Mouse (Mus musculus): ENCODE measurements around the gene Unk. TPM values are rescaled to one million over a fixed set of nuclear protein-coding genes. Genes with fewer than 3 reads are reported as not detected.

Unk gene
- total and polyA plus RNA-seq, 3 experiments, result 21.7 to 42.3 TPM; not detected in 1

DNA sequence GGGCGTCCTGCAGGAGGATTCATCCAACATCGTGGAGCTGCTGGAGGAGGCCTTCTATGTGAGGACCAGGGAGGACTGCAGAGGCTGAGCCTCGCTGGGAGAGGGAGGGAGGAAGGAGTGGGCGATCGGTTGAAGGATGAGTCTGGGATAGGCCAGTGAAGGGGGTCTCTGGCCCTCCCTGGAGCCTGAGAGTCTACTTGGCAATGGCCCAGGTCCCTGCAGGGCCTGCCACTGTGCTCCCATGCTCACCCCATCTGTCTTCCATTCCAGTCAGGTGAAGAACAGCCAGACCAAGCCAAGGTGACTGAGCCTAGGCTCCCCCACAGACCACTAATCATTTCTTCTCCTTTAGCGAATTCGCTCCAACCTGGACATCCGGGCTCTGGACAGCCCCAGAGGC lies 46.8 kb upstream of the Unk start:
- Histone ChIP-seq H3K36me3 (ENCODE audit: control insufficient read depth in 1 of 2, insufficient read depth in 2 of 2, low read length in 2 of 2) (no peaks in the 10 kb centered on the region), H3K27ac (ENCODE audit: control insufficient read depth, low read depth, low read length) (no peak overlapping the region), H3K4me1 (ENCODE audit: control insufficient read depth in 1 of 2, insufficient read depth in 2 of 2, low read length in 2 of 2) (no peaks in the 10 kb centered on the region; a peak in 1 of 4 replicates), H3K27me3 (ENCODE audit: control insufficient read depth in 1 of 2, insufficient read depth in 2 of 2, low read length in 2 of 2) (no peaks in the 10 kb centered on the region; a peak in 1 of 4 replicates), H3K4me3 (ENCODE audit: control insufficient read depth in 1 of 2, insufficient read depth in 1 of 2, low read depth in 2 of 2, low read length in 2 of 2) (no peak overlapping the region), H3K79me2 (ENCODE audit: control insufficient read depth, insufficient read depth, low read length, poor library complexity) (no peaks in the 10 kb centered on the region), H3K9ac (ENCODE audit: control insufficient read depth, low read depth, low read length, poor library complexity, severe bottlenecking) (no peak overlapping the region), H3K9me3 (replicated peaks; ENCODE audit: insufficient read depth, low read length) (no peaks in the 10 kb centered on the region)
- TF ChIP-seq NRF1 (IDR thresholded peaks at IDR 0.05; ENCODE audit: insufficient read depth, low read depth, low read length, poor library complexity, severe bottlenecking) (no peak), TAL1 (IDR thresholded peaks at IDR 0.05; ENCODE audit: low read length) (no peak), ZKSCAN1 (IDR thresholded peaks at IDR 0.05; ENCODE audit: low read depth, low read length) (no peak), RAD21 (IDR thresholded peaks at IDR 0.05; ENCODE audit: low read depth, low read length) (no peak), USF2 (IDR thresholded peaks at IDR 0.05; ENCODE audit: borderline replicate concordance in 1 of 2, insufficient read depth in 1 of 2, low read depth in 1 of 2, low read length in 2 of 2) (no peak), MAZ (IDR thresholded peaks at IDR 0.05; ENCODE audit: low read depth, low read length) (no peak), SIN3A (IDR thresholded peaks at IDR 0.05; ENCODE audit: low read length) (no peak), TCF12 (IDR thresholded peaks at IDR 0.05; ENCODE audit: low read depth, low read length) (no peak), MYC (IDR thresholded peaks at IDR 0.05; ENCODE audit: low read depth, low read length) (no peak), POLR2AphosphoS2 (IDR thresholded peaks at IDR 0.05; ENCODE audit: low read length) (no peak)
- no peak for DNase-seq (ENCODE audit: low read depth, low spot score)

DNA sequence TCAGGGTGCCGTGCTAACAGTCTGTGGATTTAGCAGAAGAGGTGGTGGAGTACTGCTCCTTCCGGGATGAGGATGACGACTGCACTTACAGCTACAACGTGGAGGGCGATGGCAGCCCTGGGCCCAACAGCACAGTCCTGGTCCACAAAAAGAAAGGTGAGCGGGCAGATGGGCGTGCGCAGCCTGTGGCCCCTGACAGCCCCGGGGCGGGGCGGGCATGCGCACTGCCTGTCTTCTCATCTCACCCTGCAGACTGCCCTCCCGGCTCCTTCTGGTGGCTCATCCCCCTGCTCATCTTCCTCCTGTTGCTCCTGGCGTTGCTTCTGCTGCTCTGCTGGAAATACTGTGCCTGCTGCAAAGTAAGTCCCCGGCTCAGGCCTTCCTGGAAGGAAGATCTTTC lies 40.4 kb upstream of the Unk start:
- no peaks in the 10 kb centered on the region; a peak in 1 of 4 replicates for H3K4me1 ChIP-seq (ENCODE audit: control insufficient read depth in 1 of 2, insufficient read depth in 2 of 2, low read length in 2 of 2)
- no peaks in the 10 kb centered on the region for H3K36me3 ChIP-seq (ENCODE audit: control insufficient read depth in 1 of 2, insufficient read depth in 2 of 2, low read length in 2 of 2)
- H3K27me3 ChIP-seq (ENCODE audit: control insufficient read depth in 1 of 2, insufficient read depth in 2 of 2, low read length in 2 of 2), result no peaks in the 10 kb centered on the region; a peak in 1 of 4 replicates
- no peak overlapping the region for H3K9ac ChIP-seq (ENCODE audit: control insufficient read depth, low read depth, low read length, poor library complexity, severe bottlenecking)
- H3K4me3 ChIP-seq (ENCODE audit: control insufficient read depth in 1 of 2, insufficient read depth in 1 of 2, low read depth in 2 of 2, low read length in 2 of 2), result no peak overlapping the region
- no peak for TF ChIP-seq UBTF (IDR thresholded peaks at IDR 0.05; ENCODE audit: borderline replicate concordance, insufficient read depth, low read depth, low read length)
- TF ChIP-seq USF1 (IDR thresholded peaks at IDR 0.05; ENCODE audit: low read depth, low read length), result no peak
- TF ChIP-seq JUND (IDR thresholded peaks at IDR 0.05; ENCODE audit: low read depth, low read length), result no peak
- TF ChIP-seq HCFC1 (IDR thresholded peaks at IDR 0.05; ENCODE audit: low read depth, low read length), result no peak
- no peak for TF ChIP-seq SIN3A (IDR thresholded peaks at IDR 0.05; ENCODE audit: low read length)
- no peak for TF ChIP-seq NRF1 (IDR thresholded peaks at IDR 0.05; ENCODE audit: insufficient read depth, low read depth, low read length, poor library complexity, severe bottlenecking)
- TF ChIP-seq BHLHE40 (IDR thresholded peaks at IDR 0.05; ENCODE audit: borderline replicate concordance, low read depth, low read length), result no peak
- TF ChIP-seq E2F4 (IDR thresholded peaks at IDR 0.05; ENCODE audit: borderline replicate concordance, low read depth, low read length), result no peak
- TF ChIP-seq ETS1 (IDR thresholded peaks at IDR 0.05; ENCODE audit: low read depth, low read length), result no peak
- no peak for TF ChIP-seq MAFK (IDR thresholded peaks at IDR 0.05; ENCODE audit: borderline replicate concordance, low read depth, low read length)
- TF ChIP-seq CTCF (IDR thresholded peaks at IDR 0.05 in 2 of 3, conservative IDR thresholded peaks at IDR 0.05 in 1 of 3; ENCODE audit: control insufficient read depth in 1 of 3, insufficient read depth in 1 of 3, low read depth in 2 of 3, low read length in 3 of 3, poor library complexity in 1 of 3, severe bottlenecking in 1 of 3), result no peak
- TF ChIP-seq MXI1 (IDR thresholded peaks at IDR 0.05; ENCODE audit: low read depth, low read length), result no peak
- no peak for TF ChIP-seq RCOR1 (IDR thresholded peaks at IDR 0.05; ENCODE audit: low read depth, low read length)
- no peak for TF ChIP-seq MAZ (IDR thresholded peaks at IDR 0.05; ENCODE audit: low read depth, low read length)
- TF ChIP-seq ZNF384 (IDR thresholded peaks at IDR 0.05; ENCODE audit: low read depth, low read length), result no peak
- no peak for TF ChIP-seq SMC3 (IDR thresholded peaks at IDR 0.05; ENCODE audit: low read depth, low read length)
- TF ChIP-seq POLR2AphosphoS5 (IDR thresholded peaks at IDR 0.05; ENCODE audit: borderline replicate concordance, low read depth, low read length), result no peak
- TF ChIP-seq EP300 (IDR thresholded peaks at IDR 0.05; ENCODE audit: low read depth in 1 of 2, low read length in 2 of 2), result no peak
- no peak for TF ChIP-seq USF2 (IDR thresholded peaks at IDR 0.05; ENCODE audit: borderline replicate concordance in 1 of 2, insufficient read depth in 1 of 2, low read depth in 1 of 2, low read length in 2 of 2)
- DNase-seq (ENCODE audit: low read depth, low spot score), result no peak
- H3K27ac ChIP-seq (ENCODE audit: control insufficient read depth, low read depth, low read length), result no peak overlapping the region
- H3K9me3 ChIP-seq (replicated peaks; ENCODE audit: insufficient read depth, low read length), result no peaks in the 10 kb centered on the region
- H3K79me2 ChIP-seq (ENCODE audit: control insufficient read depth, insufficient read depth, low read length, poor library complexity), result no peaks in the 10 kb centered on the region

All from MEL (cell line).